Mouse (Mus musculus) embryonic fibroblast, embryonic 13.5 days (primary cell): ENCODE data around the gene Hexa.

Experiments
- CTCF ChIP-seq: IDR thresholded peaks from 2 replicates; pipeline ENCODE4 v1.5.1; 2011; ENCODE audit warnings: mild to moderate bottlenecking, control low read depth, low read length, moderate library complexity, borderline replicate concordance; ENCODE audit not compliant: insufficient read depth
- POLR2A ChIP-seq: IDR thresholded peaks from 2 replicates; pipeline ENCODE4 v1.6.1; 2011; ENCODE audit warnings: low read depth, mild to moderate bottlenecking, control low read depth, low read length, moderate library complexity

DNA sequence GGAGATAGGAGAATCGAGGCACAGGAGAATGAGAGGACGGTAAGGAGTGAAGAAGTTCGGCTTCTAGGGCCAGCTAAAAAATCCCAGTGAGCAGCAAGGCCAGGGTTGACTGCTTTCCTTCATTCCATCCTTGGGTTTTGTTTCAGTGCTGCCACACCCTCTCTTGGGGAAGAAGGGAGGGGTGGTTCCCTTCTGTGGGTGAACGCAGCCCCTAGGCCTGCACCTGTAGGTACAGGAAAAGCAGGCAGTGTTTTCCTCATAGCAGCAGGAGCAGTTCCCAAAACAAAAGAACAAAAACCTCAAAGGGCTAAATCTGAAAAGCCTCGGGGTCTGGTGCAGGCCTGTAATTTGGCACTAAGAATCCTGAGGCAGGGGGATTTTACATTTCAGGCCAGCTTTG is 7.7 kb upstream of the Hexa start:
- TF ChIP-seq CTCF (no peak), POLR2A (no peak)
